Mouse (Mus musculus): ENCODE measurements around the gene Dtymk. TPM values are rescaled to one million over a fixed set of nuclear protein-coding genes. Genes with fewer than 3 reads are reported as not detected.
A peak's percentile ranks its signal among the peaks of the same experiment; 100 is the strongest.

Dtymk gene
- polyA plus RNA-seq, 1 experiment from 2014 or later, result 78.9 TPM

GRCm38 (mm10) chr1:93742910-93743309 is 58.8 kb downstream of the Dtymk start:
- ATAC-seq (no peak), DNase-seq (no peak)
- TF ChIP-seq EP300 (IDR thresholded peaks at IDR 0.05; ENCODE audit: low read depth), result no peak
- TF ChIP-seq CTCF (IDR thresholded peaks at IDR 0.05; ENCODE audit: low read depth), result peak; percentile 57
- Histone ChIP-seq H3K36me3 (replicated peaks; ENCODE audit: insufficient read depth, low read length) (no peaks in the 10 kb centered on the region; the same call in 1 of the 2 replicates), H3K4me3 (ENCODE audit: low read depth, low read length) (no peak overlapping the region), H3K9ac (replicated peaks) (no peak overlapping the region), H3K4me2 (ENCODE audit: low read depth, low read length) (no peak overlapping the region), H3K4me1 (ENCODE audit: insufficient read depth) (peaks cover 16% of the 10 kb centered on the region), H3K27me3 (ENCODE audit: insufficient read depth, low read length) (no peaks in the 10 kb centered on the region), H3K9me3 (ENCODE audit: low read length) (no peaks in the 10 kb centered on the region), H3K27ac (ENCODE audit: low read depth) (no peak overlapping the region)

Other genes starting within 250 kb of the Dtymk start
- gene Stk25, start 143.3 kb downstream of the Dtymk start, polyA plus RNA-seq (2015; fragmentation: Nextera tagmentation; extraction: Ambion mirVana), result 39.6 and 41.3 TPM in 2 replicates
- gene Bok, start 116.3 kb downstream of the Dtymk start, polyA plus RNA-seq (2015; fragmentation: Nextera tagmentation; extraction: Ambion mirVana), result 6.8 and 7.2 TPM in 2 replicates
- gene Atg4b, start 50.4 kb downstream of the Dtymk start, polyA plus RNA-seq (2015; fragmentation: Nextera tagmentation; extraction: Ambion mirVana), result 48.9 and 51.6 TPM in 2 replicates
- 13.0 TPM in 2 replicates for gene Thap4, start 47.1 kb downstream of the Dtymk start, polyA plus RNA-seq (2015; fragmentation: Nextera tagmentation; extraction: Ambion mirVana)
- 4.6 and 5.7 TPM in 2 replicates for gene Ing5, start 2.0 kb upstream of the Dtymk start, polyA plus RNA-seq (2015; fragmentation: Nextera tagmentation; extraction: Ambion mirVana)
- 4.3 and 5.7 TPM in 2 replicates for gene D2hgdh, start 23.0 kb upstream of the Dtymk start, polyA plus RNA-seq (2015; fragmentation: Nextera tagmentation; extraction: Ambion mirVana)
- 0.06 TPM in 1 of 2 replicates, not detected in the other for gene Gal3st2, start 59.4 kb upstream of the Dtymk start, polyA plus RNA-seq (2015; fragmentation: Nextera tagmentation; extraction: Ambion mirVana)
- not detected in 2 replicates for gene Gal3st2b, start 116.4 kb upstream of the Dtymk start, polyA plus RNA-seq (2015; fragmentation: Nextera tagmentation; extraction: Ambion mirVana)
- not detected in 2 replicates for gene Gal3st2c, start 188.6 kb upstream of the Dtymk start, polyA plus RNA-seq (2015; fragmentation: Nextera tagmentation; extraction: Ambion mirVana)
- not detected in 2 replicates for gene Neu4, start 218.5 kb upstream of the Dtymk start, polyA plus RNA-seq (2015; fragmentation: Nextera tagmentation; extraction: Ambion mirVana)